Mouse (Mus musculus): ENCODE measurements at regions not wholly inside any gene's neighbourhood (a gene's known extent, or its start where the extent isn't known, plus 50 kb on each side); places are given as distances from the start of the nearest gene placed in this dataset.
"Not testable (repeated sequence)": the region's sequence is repeated elsewhere in the genome, so short reads cannot be mapped to it uniquely, and the experiment has no call there.

- DNase-seq (ENCODE audit: low spot score in 2 of 2) = no peak
Measured at GRCm38 (mm10) chr17:50346451-50347192, 53.2 kb upstream of the Dazl start.

- DNase-seq (ENCODE audit: low spot score in 2 of 2) = not testable (repeated sequence)
Measured at GRCm38 (mm10) chr17:50353818-50354217, 60.4 kb upstream of the Dazl start.

GRCm38 (mm10) chr17:50354357-50354756 is 60.9 kb upstream of the Dazl start:
- DNase-seq (ENCODE audit: low spot score in 2 of 2) = no peak

GRCm38 (mm10) chr17:50361657-50362233 is 68.3 kb upstream of the Dazl start:
- no peak for DNase-seq (ENCODE audit: low spot score in 2 of 2)

- no peak for DNase-seq (ENCODE audit: low spot score in 2 of 2)
Measured at GRCm38 (mm10) chr17:50365396-50365795, 72.0 kb upstream of the Dazl start.

- DNase-seq (ENCODE audit: low spot score in 2 of 2) = no peak
Measured at GRCm38 (mm10) chr17:50366181-50366580, 72.7 kb upstream of the Dazl start.

- DNase-seq (ENCODE audit: low spot score in 2 of 2) = no peak
Measured at GRCm38 (mm10) chr17:50369216-50369875, 75.9 kb upstream of the Dazl start.

- DNase-seq (ENCODE audit: low spot score in 2 of 2) = no peak
Measured at GRCm38 (mm10) chr17:50370484-50370883, 77.0 kb upstream of the Dazl start.

- no peak for DNase-seq (ENCODE audit: low spot score in 2 of 2)
Measured at GRCm38 (mm10) chr17:50373496-50374141, 80.2 kb upstream of the Dazl start.

GRCm38 (mm10) chr17:50375465-50375864 is 82.0 kb upstream of the Dazl start:
- no peak for DNase-seq (ENCODE audit: low spot score in 2 of 2)

GRCm38 (mm10) chr17:50376708-50377107 is 83.3 kb upstream of the Dazl start:
- DNase-seq (ENCODE audit: low spot score in 2 of 2) = no peak

- no peak for DNase-seq (ENCODE audit: low spot score in 2 of 2)
Measured at GRCm38 (mm10) chr17:50378141-50378727, 84.8 kb upstream of the Dazl start.

GRCm38 (mm10) chr17:50388715-50389710 is 95.6 kb upstream of the Dazl start:
- DNase-seq (ENCODE audit: low spot score in 2 of 2) = no peak

- DNase-seq (ENCODE audit: low spot score in 2 of 2) = no peak
Measured at GRCm38 (mm10) chr17:50390151-50390550, 96.7 kb upstream of the Dazl start.

- no peak for DNase-seq (ENCODE audit: low spot score in 2 of 2)
Measured at GRCm38 (mm10) chr17:50391207-50391606, 97.8 kb upstream of the Dazl start.

- no peak for DNase-seq (ENCODE audit: low spot score in 2 of 2)
Measured at GRCm38 (mm10) chr17:50391996-50392395, 98.6 kb upstream of the Dazl start.

GRCm38 (mm10) chr17:50392428-50392827 is 99.0 kb upstream of the Dazl start:
- no peak for DNase-seq (ENCODE audit: low spot score in 2 of 2)

- DNase-seq (ENCODE audit: low spot score in 2 of 2) = no peak
Measured at GRCm38 (mm10) chr17:50392966-50393365, 99.5 kb upstream of the Dazl start.

- no peak for DNase-seq (ENCODE audit: low spot score in 2 of 2)
Measured at GRCm38 (mm10) chr17:50393698-50394097, 100.3 kb upstream of the Dazl start.

- DNase-seq (ENCODE audit: low spot score in 2 of 2) = no peak
Measured at GRCm38 (mm10) chr17:50394801-50395200, 101.4 kb upstream of the Dazl start.

GRCm38 (mm10) chr17:50395669-50396068 is 102.2 kb upstream of the Dazl start:
- no peak for DNase-seq (ENCODE audit: low spot score in 2 of 2)

Measured in right cerebral cortex, postnatal 10 days (tissue).